Mouse (Mus musculus): ENCODE results near the gene Mob3b.

Mob3b gene

GRCm38 (mm10) chr4:35114950-35115349 is 42.3 kb downstream of the Mob3b start:
- DNase-seq (ENCODE audit: low read depth, low spot score), result no peak

DNA sequence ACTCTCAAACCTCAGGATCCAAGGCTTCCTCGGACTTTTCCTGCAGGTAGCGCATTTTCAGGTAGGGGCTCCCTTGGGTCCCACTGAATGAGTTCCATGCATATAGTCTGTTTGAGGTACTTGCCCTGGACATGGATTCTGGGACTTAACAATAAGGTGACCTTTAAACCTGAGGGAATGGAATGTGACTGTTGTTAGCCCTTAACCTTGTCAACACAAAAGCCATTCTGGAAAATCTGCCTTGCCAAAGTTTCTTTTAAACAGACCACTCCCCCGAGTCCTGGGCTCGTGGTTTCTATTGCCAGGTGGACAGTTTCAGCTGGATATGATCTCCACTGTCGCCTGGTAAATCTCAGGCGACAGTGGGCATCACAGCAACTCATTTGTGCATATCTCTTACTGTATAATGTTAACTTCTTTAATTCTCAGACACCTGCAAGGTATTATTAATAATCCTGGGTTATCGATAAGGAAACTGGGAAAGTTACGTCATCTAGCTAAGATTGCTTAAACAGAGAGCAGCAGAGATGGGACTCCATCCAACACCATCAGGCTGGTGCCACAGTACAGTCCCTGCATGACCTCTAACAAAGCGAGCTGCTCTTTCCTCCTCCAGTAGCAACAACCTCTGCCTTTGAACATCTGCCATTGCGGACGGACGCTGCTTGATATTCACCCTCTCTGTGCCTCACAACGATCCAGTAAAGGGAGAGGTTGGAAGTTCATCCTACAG is 43.6 kb downstream of the Mob3b start:
- no peak for DNase-seq (ENCODE audit: low read depth, low spot score)

GRCm38 (mm10) chr4:35112452-35112851 is 44.8 kb downstream of the Mob3b start:
- DNase-seq (ENCODE audit: low read depth, low spot score), result no peak

DNA sequence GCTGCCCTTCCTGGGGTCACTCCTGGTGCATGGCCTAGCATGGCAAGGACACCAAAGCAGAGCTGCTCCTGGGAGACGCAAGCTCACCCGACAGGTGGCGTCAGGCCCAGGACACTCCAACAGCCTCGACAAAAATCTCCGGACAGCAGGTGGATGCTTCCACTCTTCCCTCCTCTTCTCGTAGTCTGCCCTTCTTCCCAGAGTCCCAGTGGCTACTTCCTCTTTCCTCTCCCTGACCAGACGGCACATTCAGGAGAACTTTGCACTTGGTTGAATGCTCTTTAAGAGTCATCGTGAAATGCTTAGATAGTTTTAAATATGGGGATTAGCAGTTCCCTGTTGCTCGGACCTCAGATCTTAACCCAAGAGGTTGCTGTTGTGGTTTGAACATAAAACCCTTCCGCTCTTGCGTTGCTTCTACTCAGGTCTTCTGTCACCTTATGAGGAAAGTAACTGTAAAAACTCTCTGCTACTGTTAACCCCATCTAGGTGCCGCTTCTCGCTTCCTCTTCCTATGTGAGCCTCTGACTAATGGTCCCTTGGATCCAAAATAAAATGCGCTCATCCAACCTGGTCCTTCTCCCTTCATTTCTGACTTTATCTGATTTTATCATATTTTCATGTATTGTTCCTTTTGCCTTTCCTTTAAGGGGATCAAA is 52.0 kb downstream of the Mob3b start:
- no peak for DNase-seq (ENCODE audit: low read depth, low spot score)

- no peak for DNase-seq (ENCODE audit: low read depth, low spot score)
Observed at GRCm38 (mm10) chr4:35101201-35101600, 56.1 kb downstream of the Mob3b start.

GRCm38 (mm10) chr4:35099865-35100780 is 57.2 kb downstream of the Mob3b start:
- DNase-seq (ENCODE audit: low read depth, low spot score), result peak; percentile 87

DNA sequence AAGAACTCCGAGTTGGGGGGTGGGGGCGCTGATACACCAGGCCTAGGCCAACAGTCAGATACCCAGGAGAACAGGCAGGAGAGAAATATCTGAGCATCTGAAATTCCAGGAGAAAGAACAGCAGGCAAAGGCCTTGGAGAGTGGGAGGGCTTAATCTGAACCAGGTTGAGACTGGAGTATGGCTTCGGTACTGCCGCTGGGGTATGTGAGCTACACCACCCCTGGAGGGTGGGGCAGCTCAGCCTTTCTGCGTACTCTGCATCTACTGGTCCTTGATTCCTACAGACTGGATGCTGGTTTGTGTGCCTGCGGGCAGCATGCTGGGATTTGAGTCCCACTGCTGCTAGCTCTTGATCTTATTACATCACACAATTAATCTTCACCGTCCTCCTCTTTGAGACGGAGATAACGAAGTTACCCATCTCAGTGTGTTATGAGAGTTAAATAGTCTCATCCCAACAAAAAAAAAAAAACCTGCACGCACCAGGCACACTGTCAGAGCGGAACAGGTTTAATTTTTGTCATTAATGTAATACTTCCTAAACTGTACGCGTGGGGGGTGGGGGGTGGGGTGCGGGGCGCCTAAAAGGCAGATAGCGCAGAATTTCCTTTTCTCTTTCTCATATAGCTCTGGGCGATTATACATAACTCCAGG is 57.9 kb downstream of the Mob3b start:
- peak; percentile 51 for DNase-seq (ENCODE audit: low read depth, low spot score)

GRCm38 (mm10) chr4:35098552-35098951 is 58.7 kb downstream of the Mob3b start:
- no peak for DNase-seq (ENCODE audit: low read depth, low spot score)

- no peak for DNase-seq (ENCODE audit: low read depth, low spot score)
Observed at GRCm38 (mm10) chr4:35096226-35097175, 60.8 kb downstream of the Mob3b start.

GRCm38 (mm10) chr4:35092457-35092856 is 64.8 kb downstream of the Mob3b start:
- no peak for DNase-seq (ENCODE audit: low read depth, low spot score)

DNA sequence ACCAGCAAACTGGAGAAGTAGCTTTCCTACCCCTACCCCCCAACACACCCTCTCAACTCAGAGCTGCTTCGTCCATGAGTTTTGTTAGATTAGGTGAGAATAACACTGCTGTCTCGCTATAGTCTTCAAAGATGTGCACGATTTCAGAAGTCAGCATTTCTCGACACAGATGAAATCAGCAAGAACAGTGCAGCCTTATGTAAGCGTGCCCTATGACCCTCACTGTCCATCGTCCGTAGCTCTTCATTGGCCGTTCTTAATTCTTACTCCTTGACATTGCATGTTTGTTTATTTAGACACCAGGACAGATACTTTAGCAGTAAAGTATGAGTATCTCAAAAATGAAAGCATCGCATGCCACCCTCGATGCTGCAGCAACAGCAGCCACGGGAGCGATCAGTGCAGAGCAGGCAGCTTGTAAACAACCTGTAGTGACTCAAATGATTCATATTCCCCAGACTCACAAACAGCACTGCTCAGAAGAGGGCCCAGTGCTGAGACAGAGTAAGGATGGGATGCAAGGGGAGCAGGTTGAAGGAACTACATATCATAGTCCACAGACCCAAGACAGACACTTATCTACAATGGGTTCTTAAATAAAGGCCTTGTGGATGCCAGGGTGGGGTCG is 66.0 kb downstream of the Mob3b start:
- DNase-seq (ENCODE audit: low read depth, low spot score), result no peak

GRCm38 (mm10) chr4:35089321-35090316 is 67.7 kb downstream of the Mob3b start:
- no peak for DNase-seq (ENCODE audit: low read depth, low spot score)

- no peak for DNase-seq (ENCODE audit: low read depth, low spot score)
Observed at GRCm38 (mm10) chr4:35086067-35086700, 71.1 kb downstream of the Mob3b start.

DNA sequence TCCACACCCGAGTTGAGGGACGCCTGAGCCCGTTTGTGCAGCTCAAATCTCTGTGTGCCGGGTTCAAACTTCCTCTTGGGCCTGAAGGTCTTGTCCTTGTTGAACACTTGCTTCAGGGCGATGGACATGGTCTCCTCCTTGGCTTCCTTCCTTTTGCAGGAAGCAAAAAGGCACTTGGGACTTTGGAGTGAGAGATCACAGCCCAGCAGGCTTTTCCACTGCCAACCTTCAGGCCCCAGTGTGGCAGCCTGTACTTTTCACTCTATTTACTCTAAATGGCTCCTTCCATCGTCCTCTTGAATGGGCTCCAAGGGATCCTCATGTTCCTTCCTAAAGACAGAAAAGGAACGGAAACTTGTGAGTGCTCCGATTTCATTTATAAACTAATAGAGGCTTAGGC is 73.2 kb downstream of the Mob3b start:
- DNase-seq (ENCODE audit: low read depth, low spot score), result no peak

DNA sequence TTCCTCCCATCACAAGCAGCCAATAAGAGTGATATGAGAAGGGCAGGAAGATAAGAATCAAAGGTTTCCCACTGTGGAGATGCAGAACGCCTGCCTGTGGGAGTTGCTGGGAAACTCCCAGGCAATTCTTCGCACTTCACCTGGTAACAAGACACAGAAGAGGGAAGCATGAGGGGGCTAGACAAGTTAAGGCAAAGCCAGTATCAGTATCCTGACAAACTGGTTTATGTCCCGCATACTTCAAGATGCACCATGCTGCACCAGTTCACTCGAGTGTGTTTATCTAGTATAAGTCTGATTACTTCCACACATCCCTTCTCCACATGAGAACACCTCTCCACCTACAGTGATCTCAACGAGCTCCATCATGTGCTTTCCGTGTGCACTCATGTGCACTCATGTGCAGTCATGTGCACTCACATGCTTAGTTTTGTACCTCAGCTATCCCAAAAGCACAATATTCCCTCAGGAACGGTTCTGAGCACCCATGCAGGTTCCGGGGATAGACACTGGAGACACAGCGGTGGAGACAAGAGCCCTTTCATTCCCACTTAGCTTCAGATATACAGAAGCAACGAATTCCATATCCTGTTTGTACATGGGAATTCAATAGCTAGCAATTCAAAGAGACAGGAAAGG is 74.7 kb downstream of the Mob3b start:
- no peak for DNase-seq (ENCODE audit: low read depth, low spot score)

- DNase-seq (ENCODE audit: low read depth, low spot score), result no peak
Observed at GRCm38 (mm10) chr4:35080285-35080684, 77.0 kb downstream of the Mob3b start.

GRCm38 (mm10) chr4:35068739-35069138 is 88.5 kb downstream of the Mob3b start:
- no peak for DNase-seq (ENCODE audit: low read depth, low spot score)

- no peak for DNase-seq (ENCODE audit: low read depth, low spot score)
Observed at GRCm38 (mm10) chr4:35066163-35066562, 91.1 kb downstream of the Mob3b start.
